Mouse (Mus musculus) intestine, embryonic 16.5 days (tissue): Measurements from ENCODE around the gene Smtnl2. TPM values are rescaled to one million over a fixed set of nuclear protein-coding genes. Genes with fewer than 3 reads are reported as not detected.

Source experiments
- ATAC-seq: fragments of 200-750 bp; cut with Nextera tagmentation; 2 replicates; pipeline ENCODE4 v1.8.0; 2017; ENCODE audit warnings: moderate TSS enrichment, moderate library complexity
- H3K27ac ChIP-seq: fragments of 300-500 bp; sonication (generic); 2 replicates; pipeline ENCODE4 v1.5.1; 2014; ENCODE audit warnings: mild to moderate bottlenecking, low read length
- H3K27me3 ChIP-seq: fragments of 300-500 bp; sonication (generic); replicated peaks from 2 replicates; pipeline ENCODE4 v1.6.1; 2014; ENCODE audit warnings: low read length, control low read depth, mixed read lengths; ENCODE audit not compliant: control insufficient read depth, insufficient read depth
- H3K36me3 ChIP-seq: fragments of 300-500 bp; sonication (generic); 2 replicates; pipeline ENCODE4 v1.6.1; 2014; ENCODE audit warnings: low read length, control low read depth; ENCODE audit not compliant: control insufficient read depth, insufficient read depth
- H3K4me1 ChIP-seq: fragments of 300-500 bp; sonication (generic); 2 replicates; pipeline ENCODE4 v1.6.1; 2014; ENCODE audit warnings: low read length, control low read depth, mixed read lengths; ENCODE audit not compliant: control insufficient read depth, insufficient read depth
- H3K4me2 ChIP-seq: fragments of 300-500 bp; sonication (generic); 2 replicates; pipeline ENCODE4 v1.6.1; 2014; ENCODE audit warnings: low read depth, low read length, control low read depth
- H3K4me3 ChIP-seq: fragments of 300-500 bp; sonication (generic); 2 replicates; pipeline ENCODE4 v1.5.1; 2014; ENCODE audit warnings: mild to moderate bottlenecking, low read length
- H3K9ac ChIP-seq: fragments of 300-500 bp; sonication (generic); 2 replicates; pipeline ENCODE4 v1.6.1; 2014; ENCODE audit warnings: low read depth, low read length
- H3K9me3 ChIP-seq: fragments of 300-500 bp; sonication (generic); 2 replicates; pipeline ENCODE4 v1.6.1; 2016; ENCODE audit warnings: low read length, control low read depth; ENCODE audit not compliant: control insufficient read depth
- WGBS: fragments of 180-500 bp; shearing (Covaris S2); extraction: QIAGEN DNeasy Blood & Tissue Kit; methylation state at CpG from one replicate; pipeline ENCODE4 v1.1.7; 2014; 5-methylcytosine and 5-hydroxymethylcytosine counted together
- polyA plus RNA-seq: library from polyadenylated mRNA; unstranded; fragments of >200 nt; fragmentation: Nextera tagmentation; extraction: Ambion mirVana; gene quantifications from 2 replicates; pipeline ENCODE4 v1.2.1, GENCODE M21; 2015

Gene Smtnl2
- polyA plus RNA-seq, 1 experiment from 2014 or later: 28.9 TPM

GRCm38 (mm10) chr11:72407574-72407973 is 3.9 kb downstream of the Smtnl2 start:
- no peaks in the 10 kb centered on the region for H3K27me3 ChIP-seq
- H3K4me1 ChIP-seq: peaks cover 55% of the 10 kb centered on the region
- WGBS: 13% methylated on average over 7 of the region's 7 CpGs
- H3K9me3 ChIP-seq: no peaks in the 10 kb centered on the region
- peak overlapping the region; percentile 5; the same call in 1 of the 2 replicates for H3K4me3 ChIP-seq
- peak overlapping the region; percentile 99 for H3K4me2 ChIP-seq
- peak overlapping the region; percentile 5; the same call in 1 of the 2 replicates for H3K27ac ChIP-seq
- no peak for ATAC-seq
- no peaks in the 10 kb centered on the region for H3K36me3 ChIP-seq
- H3K9ac ChIP-seq: peak overlapping the region; percentile 39; the same call in 1 of the 2 replicates

GRCm38 (mm10) chr11:72407081-72407480 is 4.4 kb downstream of the Smtnl2 start:
- peak overlapping the region; percentile 5; the same call in 1 of the 2 replicates for H3K27ac ChIP-seq
- no peaks in the 10 kb centered on the region for H3K36me3 ChIP-seq
- H3K4me1 ChIP-seq: peaks cover 54% of the 10 kb centered on the region
- peak overlapping the region; percentile 99 for H3K4me2 ChIP-seq
- H3K4me3 ChIP-seq: no peak overlapping the region
- H3K9ac ChIP-seq: peak overlapping the region; percentile 39; the same call in 1 of the 2 replicates
- WGBS: 25% methylated on average over 3 of the region's 3 CpGs
- no peak for ATAC-seq
- H3K27me3 ChIP-seq: no peaks in the 10 kb centered on the region
- no peaks in the 10 kb centered on the region for H3K9me3 ChIP-seq

GRCm38 (mm10) chr11:72406079-72406675 is 5.3 kb downstream of the Smtnl2 start:
- H3K9me3 ChIP-seq: no peaks in the 10 kb centered on the region
- peaks cover 52% of the 10 kb centered on the region for H3K4me1 ChIP-seq
- H3K27ac ChIP-seq: no peak overlapping the region
- H3K27me3 ChIP-seq: no peaks in the 10 kb centered on the region
- no peaks in the 10 kb centered on the region for H3K36me3 ChIP-seq
- no peak overlapping the region for H3K4me3 ChIP-seq
- no peak overlapping the region; the same call in 1 of the 2 replicates for H3K9ac ChIP-seq
- WGBS: 49% methylated on average over 8 of the region's 8 CpGs
- ATAC-seq: peak; percentile 35; the same call in 1 of the 2 replicates
- peak overlapping the region; percentile 99; the same call in 1 of the 2 replicates for H3K4me2 ChIP-seq

- Histone ChIP-seq H3K27ac (no peak overlapping the region), H3K4me1 (peaks cover 48% of the 10 kb centered on the region)
- 46% methylated on average over 4 of the region's 4 CpGs for WGBS
Observed at GRCm38 (mm10) chr11:72405532-72405931, 6.0 kb downstream of the Smtnl2 start.

GRCm38 (mm10) chr11:72402969-72403368 is 8.5 kb downstream of the Smtnl2 start:
- no peak overlapping the region for H3K27ac ChIP-seq
- no peaks in the 10 kb centered on the region for H3K9me3 ChIP-seq
- H3K4me1 ChIP-seq: peaks cover 27% of the 10 kb centered on the region
- H3K36me3 ChIP-seq: peaks cover 4% of the 10 kb centered on the region; the same call in 1 of the 2 replicates
- no peak overlapping the region for H3K9ac ChIP-seq
- H3K4me3 ChIP-seq: no peak overlapping the region
- no peak overlapping the region for H3K4me2 ChIP-seq
- no peaks in the 10 kb centered on the region for H3K27me3 ChIP-seq
- no peak for ATAC-seq
- 86% methylated on average over 12 of the region's 12 CpGs for WGBS

More at GRCm38 (mm10) chr11:72405532-72405931, 6.0 kb downstream of the Smtnl2 start:
- Histone ChIP-seq H3K9me3 (no peaks in the 10 kb centered on the region), H3K36me3 (no peaks in the 10 kb centered on the region), H3K9ac (no peak overlapping the region), H3K4me3 (no peak overlapping the region), H3K4me2 (no peak overlapping the region), H3K27me3 (no peaks in the 10 kb centered on the region)
- ATAC-seq: no peak

- no peak overlapping the region for H3K27ac ChIP-seq
Observed at GRCm38 (mm10) chr11:72402017-72402416, 9.5 kb downstream of the Smtnl2 start.

GRCm38 (mm10) chr11:72401068-72401467 is 10.4 kb downstream of the Smtnl2 start:
- Histone ChIP-seq H3K4me1 (peaks cover 24% of the 10 kb centered on the region), H3K27ac (no peak overlapping the region), H3K4me3 (no peak overlapping the region), H3K4me2 (no peak overlapping the region), H3K9me3 (no peaks in the 10 kb centered on the region), H3K27me3 (no peaks in the 10 kb centered on the region), H3K36me3 (peaks cover 4% of the 10 kb centered on the region; the same call in 1 of the 2 replicates), H3K9ac (no peak overlapping the region)
- ATAC-seq: no peak
- 88% methylated on average over 12 of the region's 12 CpGs for WGBS

More at GRCm38 (mm10) chr11:72402017-72402416, 9.5 kb downstream of the Smtnl2 start:
- Histone ChIP-seq H3K4me2 (no peak overlapping the region), H3K36me3 (peaks cover 4% of the 10 kb centered on the region; the same call in 1 of the 2 replicates), H3K4me1 (peaks cover 24% of the 10 kb centered on the region), H3K27me3 (no peaks in the 10 kb centered on the region), H3K9me3 (no peaks in the 10 kb centered on the region), H3K9ac (no peak overlapping the region), H3K4me3 (no peak overlapping the region)
- ATAC-seq: no peak
- WGBS: 65% methylated on average over 5 of the region's 5 CpGs

- H3K27ac ChIP-seq: peak overlapping the region; percentile 69; the same call in 1 of the 2 replicates
- H3K4me2 ChIP-seq: no peak overlapping the region
- H3K4me3 ChIP-seq: no peak overlapping the region
- WGBS: 84% methylated on average over 8 of the region's 8 CpGs
- no peaks in the 10 kb centered on the region for H3K27me3 ChIP-seq
- no peak for ATAC-seq
- H3K9me3 ChIP-seq: no peaks in the 10 kb centered on the region
- peaks cover 19% of the 10 kb centered on the region for H3K4me1 ChIP-seq
- no peak overlapping the region for H3K9ac ChIP-seq
- H3K36me3 ChIP-seq: peaks cover 4% of the 10 kb centered on the region; the same call in 1 of the 2 replicates
Observed at GRCm38 (mm10) chr11:72397811-72398525, 13.5 kb downstream of the Smtnl2 start.

GRCm38 (mm10) chr11:72397072-72397471 is 14.4 kb downstream of the Smtnl2 start:
- Histone ChIP-seq H3K36me3 (peaks cover 4% of the 10 kb centered on the region; the same call in 1 of the 2 replicates), H3K4me3 (no peak overlapping the region), H3K27ac (peak overlapping the region; percentile 69), H3K4me2 (no peak overlapping the region), H3K9ac (no peak overlapping the region), H3K4me1 (peaks cover 17% of the 10 kb centered on the region), H3K9me3 (no peaks in the 10 kb centered on the region), H3K27me3 (no peaks in the 10 kb centered on the region)
- 57% methylated on average over 10 of the region's 10 CpGs for WGBS
- ATAC-seq: peak; percentile 58; the same call in 1 of the 2 replicates
